Mouse (Mus musculus) olfactory bulb, adult 2 months (tissue): ENCODE results near the gene Stxbp5l.

Experiments used
- CTCF ChIP-seq: fragments of 200-500 bp; IDR thresholded peaks from 2 replicates; pipeline ENCODE4 v1.5.1; 2012; ENCODE audit warnings: low read depth, mild to moderate bottlenecking, low read length, moderate library complexity; ENCODE audit not compliant: insufficient read depth
- POLR2A ChIP-seq: fragments of 200-500 bp; IDR thresholded peaks from 2 replicates; pipeline ENCODE4 v1.6.1; 2012; ENCODE audit warnings: mild to moderate bottlenecking, low read depth, low read length, moderate library complexity; ENCODE audit not compliant: insufficient read depth

GRCm38 (mm10) chr16:37344960-37345359 lies 39.8 kb downstream of the Stxbp5l start:
- no peak for TF ChIP-seq POLR2A
- TF ChIP-seq CTCF, result no peak
